In the genomic region with DNA sequence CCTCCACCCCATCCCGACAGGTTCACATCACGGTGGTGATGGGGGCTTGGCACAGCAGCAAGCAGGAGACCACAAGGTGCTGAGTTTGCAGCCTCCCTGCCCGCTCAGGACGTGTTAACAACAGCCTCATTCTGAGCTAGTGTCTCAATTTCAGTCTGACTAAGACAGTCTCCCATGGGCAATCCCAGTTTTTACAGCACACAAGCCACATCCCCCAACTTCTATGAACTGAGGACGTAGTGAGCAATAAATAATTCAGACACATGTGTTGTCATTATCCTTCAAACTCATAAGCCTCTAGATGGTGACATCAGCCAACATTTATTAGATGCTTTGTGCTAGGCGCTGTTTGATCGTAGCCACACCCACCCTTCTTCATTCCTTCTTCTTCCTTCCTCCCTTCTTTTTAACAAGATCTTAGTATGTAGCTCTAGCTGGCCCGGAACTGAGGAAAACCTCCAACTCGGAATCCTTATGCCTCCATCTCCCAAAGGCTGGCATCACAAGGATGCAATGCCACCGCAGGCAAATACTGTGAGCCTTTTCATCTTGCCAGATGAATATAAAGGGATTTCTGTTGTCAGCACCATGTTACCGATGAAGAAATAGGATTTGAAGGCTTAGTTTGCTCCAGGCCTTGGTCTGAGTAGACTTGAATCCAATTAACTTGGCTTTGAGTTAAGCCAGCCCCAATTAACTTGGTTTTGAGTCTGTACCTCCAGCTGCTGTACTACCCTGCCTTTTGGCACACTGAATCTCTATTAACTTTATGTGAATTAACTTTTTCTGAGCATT, we compare ENCODE assay signal across 21 mouse cellular contexts.
DNase-seq lines count a peak whose midpoint lies in the region; ATAC-seq and TF ChIP-seq lines count a peak whose summit lies in the region.
"Had no signal": no experiment of that assay in that cellular context is flagged by ENCODE, and none has a peak within 500 bp of the region (broad histone marks: within the 10 kb centered on the region; RNA-seq: fewer than 3 reads in every experiment).

No protein-coding gene starts in this region.

- peak; percentile 26 for DNase-seq in forebrain, embryonic 14.5 days (ENCODE audit: low spot score)
- DNase-seq in limb, embryonic 14.5 days (ENCODE audit: low spot score), result no peak
- DNase-seq in limb, embryonic 10.5 days (ENCODE audit: low spot score), result no peak
- DNase-seq in fibroblast of lung, adult 2 months (ENCODE audit: low read depth), result peak; percentile 25
- peak; percentile 72 for DNase-seq in retina, postnatal 1 day
- DNase-seq in thymus, adult 18-20 months, result no peak
- DNase-seq: adrenal gland, postnatal 36 days; cerebellum, adult 18-20 months; cerebellum, postnatal 25 days; embryo, embryonic 11 days; gastrocnemius, adult 2 months; kidney, postnatal 14 days; liver, postnatal 0 days; thymus, postnatal 36 days had no signal

- H3K4me3 ChIP-seq in forebrain, embryonic 14.5 days (ENCODE audit: low read depth, low read length), result no peak overlapping the region
- no peak overlapping the region for H3K4me3 ChIP-seq in forebrain, embryonic 12.5 days (replicated peaks)
- H3K4me3 ChIP-seq in limb, embryonic 14.5 days (replicated peaks; ENCODE audit: low read length), result no peak overlapping the region
- no peak overlapping the region for H3K4me3 ChIP-seq in limb, embryonic 10.5 days
- no peak overlapping the region for H3K4me3 ChIP-seq in kidney, embryonic 15.5 days (replicated peaks)
- H3K4me3 ChIP-seq: gastrocnemius, adult 2 months; heart, embryonic 13.5 days; hindbrain, embryonic 15.5 days; layer of hippocampus, adult 2 months; megakaryocyte, embryonic 14.5 days had no signal

- H3K9me3 ChIP-seq in forebrain, embryonic 14.5 days (replicated peaks; ENCODE audit: control insufficient read depth, low read length), result no peaks in the 10 kb centered on the region
- H3K9me3 ChIP-seq in forebrain, embryonic 12.5 days, result no peaks in the 10 kb centered on the region
- no peaks in the 10 kb centered on the region for H3K9me3 ChIP-seq in limb, embryonic 14.5 days (ENCODE audit: control insufficient read depth, low read length)
- no peaks in the 10 kb centered on the region for H3K9me3 ChIP-seq in limb, embryonic 10.5 days (replicated peaks)
- no peaks in the 10 kb centered on the region for H3K9me3 ChIP-seq in kidney, embryonic 15.5 days (replicated peaks)
- H3K9me3 ChIP-seq: heart, embryonic 13.5 days; hindbrain, embryonic 15.5 days; megakaryocyte, embryonic 14.5 days had no signal

- H3K4me1 ChIP-seq in forebrain, embryonic 14.5 days (ENCODE audit: control insufficient read depth, insufficient read depth, low read length), result no peaks in the 10 kb centered on the region
- H3K4me1 ChIP-seq in forebrain, embryonic 12.5 days, result no peaks in the 10 kb centered on the region
- peaks cover 11% of the 10 kb centered on the region; the same call in 1 of the 2 replicates for H3K4me1 ChIP-seq in limb, embryonic 14.5 days (ENCODE audit: control insufficient read depth, insufficient read depth, low read length)
- no peaks in the 10 kb centered on the region for H3K4me1 ChIP-seq in limb, embryonic 10.5 days
- no peaks in the 10 kb centered on the region for H3K4me1 ChIP-seq in kidney, embryonic 15.5 days
- H3K4me1 ChIP-seq: heart, embryonic 13.5 days; hindbrain, embryonic 15.5 days had no signal

- no peak overlapping the region for H3K9ac ChIP-seq in forebrain, embryonic 14.5 days (ENCODE audit: low read length)
- H3K9ac ChIP-seq in forebrain, embryonic 12.5 days, result no peak overlapping the region
- no peak overlapping the region for H3K9ac ChIP-seq in limb, embryonic 14.5 days (ENCODE audit: low read depth, low read length, severe bottlenecking)
- H3K9ac ChIP-seq in kidney, embryonic 15.5 days, result no peak overlapping the region
- H3K9ac ChIP-seq: heart, embryonic 13.5 days; hindbrain, embryonic 15.5 days; liver, postnatal 0 days had no signal

- 72% methylated on average over 11 of the region's 11 CpGs for WGBS in forebrain, embryonic 14.5 days
- WGBS in forebrain, embryonic 12.5 days, result 83% methylated on average over 11 of the region's 11 CpGs
- WGBS in limb, embryonic 14.5 days, result 58% methylated on average over 11 of the region's 11 CpGs
- WGBS in limb, embryonic 10.5 days, result 85% methylated on average over 11 of the region's 11 CpGs
- WGBS in kidney, embryonic 15.5 days, result 73% methylated on average over 11 of the region's 11 CpGs

- H3K36me3 ChIP-seq in forebrain, embryonic 14.5 days (ENCODE audit: control insufficient read depth, insufficient read depth, low read length), result no peaks in the 10 kb centered on the region
- no peaks in the 10 kb centered on the region for H3K36me3 ChIP-seq in forebrain, embryonic 12.5 days (replicated peaks)
- H3K36me3 ChIP-seq in limb, embryonic 14.5 days (ENCODE audit: control insufficient read depth, insufficient read depth, low read length), result no peaks in the 10 kb centered on the region
- H3K36me3 ChIP-seq in limb, embryonic 10.5 days, result no peaks in the 10 kb centered on the region
- no peaks in the 10 kb centered on the region for H3K36me3 ChIP-seq in kidney, embryonic 15.5 days
- H3K36me3 ChIP-seq: heart, embryonic 13.5 days; hindbrain, embryonic 15.5 days had no signal

- no peak for TF ChIP-seq POLR2A in limb, embryonic 14.5 days (IDR thresholded peaks at IDR 0.05; ENCODE audit: borderline replicate concordance, extremely low read depth, insufficient read depth, insufficient read length)

- no peaks in the 10 kb centered on the region for H3K27me3 ChIP-seq in forebrain, embryonic 14.5 days (replicated peaks; ENCODE audit: control insufficient read depth, insufficient read depth, low read length)
- H3K27me3 ChIP-seq in forebrain, embryonic 12.5 days, result no peaks in the 10 kb centered on the region
- H3K27me3 ChIP-seq in limb, embryonic 14.5 days (ENCODE audit: control insufficient read depth, insufficient read depth, low read length), result no peaks in the 10 kb centered on the region
- no peaks in the 10 kb centered on the region for H3K27me3 ChIP-seq in limb, embryonic 10.5 days (ENCODE audit: low read depth, poor library complexity, severe bottlenecking)
- no peaks in the 10 kb centered on the region for H3K27me3 ChIP-seq in kidney, embryonic 15.5 days
- H3K27me3 ChIP-seq: heart, embryonic 13.5 days; hindbrain, embryonic 15.5 days had no signal

- no peak for ATAC-seq in forebrain, embryonic 14.5 days
- ATAC-seq in forebrain, embryonic 12.5 days (ENCODE audit: low FRiP score), result no peak
- ATAC-seq in limb, embryonic 14.5 days (ENCODE audit: low FRiP score, low read depth), result 0 out of 2 replicates have a peak, but pooled peaks have one; percentile 15
- ATAC-seq in kidney, embryonic 15.5 days (replicated peaks; ENCODE audit: low FRiP score), result no peak
- ATAC-seq: intestine, postnatal 0 days; liver, postnatal 0 days had no signal

- no peak overlapping the region for H3K27ac ChIP-seq in forebrain, embryonic 14.5 days (ENCODE audit: low read depth, low read length)
- H3K27ac ChIP-seq in forebrain, embryonic 12.5 days, result no peak overlapping the region
- H3K27ac ChIP-seq in limb, embryonic 14.5 days (replicated peaks; ENCODE audit: low read depth, low read length), result no peak overlapping the region
- H3K27ac ChIP-seq in limb, embryonic 10.5 days, result no peak overlapping the region
- H3K27ac ChIP-seq in kidney, embryonic 15.5 days, result no peak overlapping the region
- H3K27ac ChIP-seq: gastrocnemius, adult 2 months; heart, embryonic 13.5 days; hindbrain, embryonic 15.5 days; layer of hippocampus, adult 2 months had no signal

- H3K4me2 ChIP-seq in forebrain, embryonic 14.5 days (ENCODE audit: low read length), result no peak overlapping the region
- no peak overlapping the region for H3K4me2 ChIP-seq in forebrain, embryonic 12.5 days
- no peak overlapping the region for H3K4me2 ChIP-seq in limb, embryonic 14.5 days (replicated peaks; ENCODE audit: low read depth, low read length, severe bottlenecking)
- H3K4me2 ChIP-seq in kidney, embryonic 15.5 days, result no peak overlapping the region
- H3K4me2 ChIP-seq: heart, embryonic 13.5 days; hindbrain, embryonic 15.5 days had no signal

Comparison
In these comparisons a context has a peak if more than half of its experiments do, and no peak if none do; other contexts are left out.
1. DNase-seq: peak in forebrain, embryonic 14.5 days (single experiment), fibroblast of lung, adult 2 months (single experiment) and retina, postnatal 1 day (single experiment); none in limb, embryonic 14.5 days (single experiment), limb, embryonic 10.5 days (single experiment) and thymus, adult 18-20 months (0 of 2).